Mouse (Mus musculus) B cell, adult 2 months (primary cell): ENCODE data around the gene Fam76a.

ENCODE experiments used
- DNase-seq, 2 experiments: peaks; one replicate each; pipeline ENCODE4 v3.0.0; 2022

Gene Fam76a

DNA sequence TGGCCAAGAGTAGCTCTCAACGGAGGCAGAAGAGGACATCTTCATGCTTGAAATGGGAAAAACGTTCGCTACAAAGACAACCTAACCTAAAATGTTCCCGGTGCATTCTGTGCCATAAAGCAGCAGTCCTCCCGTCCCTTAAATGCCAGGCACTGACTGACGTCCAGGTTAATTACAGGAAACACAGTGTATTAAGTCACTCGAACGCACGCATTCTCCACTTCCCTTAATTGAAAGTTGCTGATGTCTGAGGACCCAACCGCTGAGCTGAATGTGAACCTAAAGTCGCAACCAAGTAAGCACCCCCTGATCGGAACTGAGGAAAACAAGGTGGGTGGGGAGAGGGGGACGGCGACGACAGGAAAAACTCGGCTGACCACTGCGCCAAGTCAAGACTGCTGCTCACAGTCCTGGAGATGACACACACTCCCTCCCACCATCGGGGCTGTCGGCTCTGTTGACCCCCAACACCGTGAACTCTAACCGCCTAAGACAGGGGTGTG, 38.7 kb downstream of the Fam76a start:
- peak; percentile 66 to 68 for DNase-seq

DNA sequence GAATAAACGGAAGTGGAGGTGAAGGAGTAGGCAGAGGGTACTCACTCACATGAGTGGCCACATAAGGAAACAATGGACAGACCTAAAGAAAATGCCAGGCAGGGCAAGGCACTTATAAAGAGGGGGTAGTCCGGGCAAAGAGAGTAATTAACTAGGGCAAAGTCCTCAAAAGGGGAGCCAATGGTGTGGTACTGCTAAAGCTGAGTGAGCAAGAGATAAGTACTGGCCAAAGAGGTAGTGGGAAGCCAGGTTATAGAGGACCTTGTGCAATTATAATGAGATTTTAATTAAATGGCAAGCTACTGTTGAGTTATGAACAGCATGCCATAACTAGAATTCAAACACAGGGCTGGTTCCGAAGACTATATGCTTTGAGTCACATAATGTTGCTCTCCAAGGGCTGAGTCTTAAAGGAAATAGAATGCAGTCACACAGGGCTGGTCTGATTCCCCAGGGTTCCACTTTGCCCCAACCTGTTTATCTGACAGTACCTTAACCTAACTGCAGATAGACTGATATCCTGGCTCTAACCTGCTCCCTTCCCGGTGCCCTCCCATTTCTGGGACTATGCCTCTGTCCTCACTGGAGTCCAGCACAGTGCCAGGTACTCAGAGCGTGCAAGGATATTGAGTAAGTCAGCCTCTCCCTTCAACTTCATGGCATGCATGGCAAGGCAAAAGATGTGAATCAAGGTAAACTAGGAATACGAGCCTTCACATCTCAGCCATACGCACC, 47.8 kb downstream of the Fam76a start:
- no peak for DNase-seq

DNA sequence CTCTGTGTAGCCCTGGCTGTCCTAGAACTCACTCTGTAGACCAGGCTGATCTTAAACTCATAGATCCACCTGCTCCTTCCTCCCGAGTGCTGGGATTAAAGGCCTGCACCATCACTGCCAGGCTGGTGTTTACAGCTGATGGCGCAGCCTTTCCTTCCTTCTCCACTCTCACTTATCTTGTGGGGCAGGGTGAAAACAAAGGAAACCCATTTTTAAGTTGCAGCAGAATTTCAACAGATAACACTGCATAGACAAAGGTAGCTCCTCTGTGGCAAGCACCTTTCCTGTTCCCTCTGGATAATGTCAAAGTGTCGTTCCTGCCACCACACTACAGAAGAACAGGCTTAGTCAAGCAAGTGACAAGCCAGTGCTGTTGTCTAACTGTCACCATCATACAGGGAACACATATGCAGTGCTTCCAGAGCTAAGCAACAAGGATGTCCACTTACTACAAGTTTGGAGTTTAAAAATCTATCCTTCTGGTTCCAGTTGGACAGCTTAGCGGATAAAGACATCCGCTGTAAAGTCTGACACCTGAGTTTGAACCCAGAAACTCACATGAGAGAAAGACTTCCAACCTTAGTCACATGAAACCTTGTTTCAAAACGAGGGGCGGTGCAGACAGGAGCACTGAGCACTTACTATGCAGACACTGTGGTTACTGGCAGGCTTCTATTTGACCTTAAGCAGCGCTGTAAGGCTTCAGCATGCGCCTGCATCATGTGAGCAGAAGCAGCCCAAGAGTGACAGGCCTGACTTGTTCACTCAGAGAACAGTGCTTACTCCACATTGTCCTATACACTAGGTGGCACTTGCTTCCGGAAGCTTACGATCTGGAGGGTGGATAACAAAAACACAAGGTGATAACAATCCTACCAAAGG, 48.6 kb downstream of the Fam76a start:
- DNase-seq, result no peak

DNA sequence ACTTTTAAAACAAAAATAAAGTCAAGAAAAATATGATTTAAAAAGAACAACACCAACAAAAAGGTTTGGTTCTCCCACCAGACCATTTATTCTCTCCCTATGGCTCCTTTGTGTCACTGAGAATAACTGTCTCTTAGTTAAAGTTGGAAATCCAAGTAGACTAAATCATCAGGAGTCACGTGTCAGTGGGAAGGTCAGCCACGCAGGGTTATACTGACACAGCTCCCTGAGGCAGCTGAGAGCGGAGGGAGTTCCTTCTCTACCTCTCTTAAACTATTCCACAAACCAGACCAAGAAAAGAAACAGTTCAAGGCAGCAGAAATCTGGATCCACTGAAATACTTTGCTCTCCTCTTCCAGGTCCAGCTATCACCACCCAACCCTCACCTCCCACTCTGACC, 51.2 kb downstream of the Fam76a start:
- no peak for DNase-seq

DNA sequence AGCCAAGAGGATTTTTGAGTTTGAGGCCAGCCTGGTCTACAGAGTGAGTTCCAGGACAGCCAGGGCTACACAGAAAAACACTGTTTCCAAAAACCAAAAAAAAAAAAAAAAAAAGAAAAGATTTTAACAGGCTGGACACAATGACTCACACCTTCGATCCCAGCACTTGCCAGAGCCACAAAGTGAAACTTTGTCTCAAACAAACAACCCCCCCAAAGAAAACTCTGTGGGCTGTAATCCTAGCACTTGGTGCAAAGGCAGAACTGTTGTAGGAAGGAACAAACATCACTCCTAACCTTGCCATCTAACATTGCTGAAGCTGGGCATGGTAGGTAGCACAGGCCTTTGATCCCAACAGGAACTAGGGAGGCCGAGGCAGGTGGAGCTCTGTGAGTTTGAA, 57.5 kb downstream of the Fam76a start:
- DNase-seq, result no peak

DNA sequence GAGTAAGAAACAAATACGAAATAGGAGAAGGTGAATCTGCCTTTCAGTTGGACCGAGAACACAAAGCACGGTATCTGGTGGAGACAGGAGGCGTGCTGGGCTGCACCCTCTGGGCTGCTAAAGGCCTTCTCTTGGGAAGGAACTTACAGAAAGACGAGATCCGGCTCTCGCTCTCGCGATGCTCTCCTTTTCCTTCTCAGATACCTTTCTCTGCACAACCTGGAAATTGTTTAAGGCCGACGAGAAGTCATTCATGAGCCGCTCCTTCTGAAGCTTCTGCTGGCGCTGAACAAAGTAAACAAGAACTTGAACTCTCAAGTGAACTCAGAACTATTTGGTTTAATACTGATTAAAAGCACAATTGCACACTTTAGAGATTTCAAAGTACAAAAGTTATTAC, 59.3 kb downstream of the Fam76a start:
- DNase-seq, result no peak

DNA sequence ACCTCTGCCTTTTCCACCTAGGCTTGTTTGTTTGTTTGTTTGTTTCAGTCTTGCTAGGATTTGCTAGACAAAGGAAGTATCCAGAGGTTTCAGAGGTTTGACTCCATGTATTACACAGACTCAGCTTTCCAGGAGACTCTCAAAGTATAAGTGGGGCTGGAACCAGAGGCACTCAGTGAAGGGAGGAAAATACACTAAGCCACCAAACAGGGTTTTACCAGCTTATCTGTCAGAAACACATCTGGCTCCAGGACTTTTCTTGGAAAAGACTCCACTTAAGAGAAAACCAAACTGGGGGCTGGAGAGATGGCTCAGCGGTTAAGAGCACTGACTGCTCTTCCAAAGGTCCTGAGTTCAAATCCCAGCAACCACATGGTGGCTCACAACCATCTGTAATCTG, 61.5 kb downstream of the Fam76a start:
- DNase-seq, result no peak
